Mouse (Mus musculus) MEL (cell line): ENCODE results near the gene Dglucy. TPM values are rescaled to one million over a fixed set of nuclear protein-coding genes. Genes with fewer than 3 reads are reported as not detected.

ENCODE experiments used
- DNase-seq: peaks from one replicate; pipeline ENCODE4 v3.0.0; 2011; ENCODE audit warnings: low read depth, low spot score
- H3K27ac ChIP-seq: 2 replicates; pipeline ENCODE4 v1.5.1; 2012; ENCODE audit warnings: low read depth, mild to moderate bottlenecking, control low read depth, low read length, moderate library complexity; ENCODE audit not compliant: control insufficient read depth
- H3K27me3 ChIP-seq, 2 experiments: fragments of 150-350 bp in 1 of 2; sonication (generic) in 1 of 2; 2 replicates each; pipeline ENCODE4 v1.6.1; 2012; ENCODE audit warnings: low read length in 2 of 2, mild to moderate bottlenecking in 2 of 2, improper control_type of control experiment in 1 of 2, moderate library complexity in 1 of 2; ENCODE audit not compliant: insufficient read depth in 2 of 2, control insufficient read depth in 1 of 2
- H3K36me3 ChIP-seq, 2 experiments: 2 replicates each; pipeline ENCODE4 v1.6.1; 2012 to 2014; ENCODE audit warnings: low read length in 2 of 2, improper control_type of control experiment in 1 of 2, inconsistent platforms in 1 of 2, mild to moderate bottlenecking in 1 of 2; ENCODE audit not compliant: insufficient read depth in 2 of 2, control insufficient read depth in 1 of 2
- H3K4me1 ChIP-seq, 2 experiments: fragments of 150-350 bp in 1 of 2; sonication (generic) in 1 of 2; 2 replicates each; pipeline ENCODE4 v1.6.1; 2012; ENCODE audit warnings: low read length in 2 of 2, improper control_type of control experiment in 1 of 2, mild to moderate bottlenecking in 1 of 2; ENCODE audit not compliant: insufficient read depth in 2 of 2, control insufficient read depth in 1 of 2
- H3K4me3 ChIP-seq, 2 experiments: fragments of 150-350 bp in 1 of 2; sonication (generic) in 1 of 2; 2 replicates each; pipeline ENCODE4 v1.5.1; 2012; ENCODE audit warnings: low read depth in 2 of 2, low read length in 2 of 2, mild to moderate bottlenecking in 2 of 2, moderate library complexity in 2 of 2, control low read depth in 1 of 2, improper control_type of control experiment in 1 of 2; ENCODE audit not compliant: control insufficient read depth in 1 of 2, insufficient read depth in 1 of 2
- H3K79me2 ChIP-seq: 2 replicates; pipeline ENCODE4 v1.6.1; 2012; ENCODE audit warnings: mild to moderate bottlenecking, low read length, moderate library complexity; ENCODE audit not compliant: control insufficient read depth, poor library complexity, insufficient read depth
- H3K9ac ChIP-seq: 2 replicates; pipeline ENCODE4 v1.6.1; 2012; ENCODE audit warnings: low read depth, mild to moderate bottlenecking, control low read depth, low read length, moderate library complexity; ENCODE audit not compliant: control insufficient read depth, poor library complexity, severe bottlenecking
- H3K9me3 ChIP-seq: fragments of 150-350 bp; sonication (generic); replicated peaks from 2 replicates; pipeline ENCODE4 v1.6.1; 2012; ENCODE audit warnings: mild to moderate bottlenecking, low read length, improper control_type of control experiment, moderate library complexity; ENCODE audit not compliant: insufficient read depth
- CTCF ChIP-seq, 3 experiments: IDR thresholded peaks in 2 of 3; conservative IDR thresholded peaks in 1 of 3; 2 replicates each; pipeline ENCODE4 v1.5.1; 2011 to 2012; ENCODE audit warnings: low read length in 3 of 3, low read depth in 2 of 3, mild to moderate bottlenecking in 2 of 3, improper control_type of control experiment in 1 of 3, inconsistent platforms in 1 of 3, mixed read lengths in 1 of 3, moderate library complexity in 1 of 3; ENCODE audit not compliant: control insufficient read depth in 1 of 3, insufficient read depth in 1 of 3, poor library complexity in 1 of 3, severe bottlenecking in 1 of 3
- E2F4 ChIP-seq: IDR thresholded peaks from 2 replicates; pipeline ENCODE4 v1.6.1; 2011; ENCODE audit warnings: low read depth, low read length, improper control_type of control experiment, borderline replicate concordance
- ELF1 ChIP-seq: IDR thresholded peaks from 2 replicates; pipeline ENCODE4 v1.6.1; 2014; ENCODE audit warnings: low read depth, mild to moderate bottlenecking, inconsistent platforms, low read length, improper control_type of control experiment, moderate library complexity
- GABPA ChIP-seq: IDR thresholded peaks from 2 replicates; pipeline ENCODE4 v1.6.1; 2012; ENCODE audit warnings: low read depth, mild to moderate bottlenecking, inconsistent platforms, low read length, improper control_type of control experiment, moderate library complexity
- GATA1 ChIP-seq: IDR thresholded peaks from 2 replicates; pipeline ENCODE4 v1.6.1; 2011; ENCODE audit warnings: low read depth, low read length, improper control_type of control experiment
- HCFC1 ChIP-seq: IDR thresholded peaks from 2 replicates; pipeline ENCODE4 v1.6.1; 2012; ENCODE audit warnings: low read depth, mild to moderate bottlenecking, inconsistent platforms, low read length, improper control_type of control experiment, moderate library complexity
- JUND ChIP-seq: IDR thresholded peaks from 2 replicates; pipeline ENCODE4 v1.6.1; 2011; ENCODE audit warnings: low read depth, mild to moderate bottlenecking, improper control_type of control experiment, low read length
- KAT2A ChIP-seq: conservative IDR thresholded peaks from 2 replicates; pipeline ENCODE4 v1.6.1; 2012; ENCODE audit warnings: low read depth, low read length, improper control_type of control experiment, inconsistent platforms
- MAFK ChIP-seq: IDR thresholded peaks from 2 replicates; pipeline ENCODE4 v1.6.1; 2011; ENCODE audit warnings: low read depth, mild to moderate bottlenecking, low read length, improper control_type of control experiment, borderline replicate concordance
- MAZ ChIP-seq: IDR thresholded peaks from 2 replicates; pipeline ENCODE4 v1.6.1; 2012; ENCODE audit warnings: low read depth, mild to moderate bottlenecking, inconsistent platforms, low read length, improper control_type of control experiment
- MXI1 ChIP-seq: IDR thresholded peaks from 2 replicates; pipeline ENCODE4 v1.6.1; 2011; ENCODE audit warnings: mild to moderate bottlenecking, low read depth, low read length, improper control_type of control experiment
- NELFE ChIP-seq: IDR thresholded peaks from 2 replicates; pipeline ENCODE4 v1.6.1; 2011; ENCODE audit warnings: low read depth, low read length, improper control_type of control experiment
- POLR2A ChIP-seq, 2 experiments: IDR thresholded peaks; 2 replicates each; pipeline ENCODE4 v1.6.1; 2011 to 2012; ENCODE audit warnings: low read length in 2 of 2, mild to moderate bottlenecking in 2 of 2, control low read depth in 1 of 2, improper control_type of control experiment in 1 of 2, low read depth in 1 of 2, moderate library complexity in 1 of 2; ENCODE audit not compliant: control insufficient read depth in 1 of 2, insufficient read depth in 1 of 2, poor library complexity in 1 of 2
- SIN3A ChIP-seq: IDR thresholded peaks from 2 replicates; pipeline ENCODE4 v1.6.1; 2012; ENCODE audit warnings: low read length, improper control_type of control experiment, inconsistent platforms
- SMC3 ChIP-seq: IDR thresholded peaks from 2 replicates; pipeline ENCODE4 v1.6.1; 2011; ENCODE audit warnings: low read depth, low read length, improper control_type of control experiment
- TAL1 ChIP-seq: IDR thresholded peaks from 2 replicates; pipeline ENCODE4 v1.6.1; 2012; ENCODE audit warnings: mild to moderate bottlenecking, inconsistent platforms, low read length, moderate library complexity, mixed read lengths
- TBP ChIP-seq: IDR thresholded peaks from 2 replicates; pipeline ENCODE4 v1.8.0; 2011; ENCODE audit warnings: low read depth, low read length, improper control_type of control experiment
- TCF12 ChIP-seq: IDR thresholded peaks from 2 replicates; pipeline ENCODE4 v1.6.1; 2014; ENCODE audit warnings: low read depth, mild to moderate bottlenecking, inconsistent platforms, low read length, improper control_type of control experiment, moderate library complexity
- USF1 ChIP-seq: IDR thresholded peaks from 2 replicates; pipeline ENCODE4 v1.6.1; 2014; ENCODE audit warnings: low read depth, mild to moderate bottlenecking, inconsistent platforms, low read length, improper control_type of control experiment, moderate library complexity
- USF2 ChIP-seq, 2 experiments: IDR thresholded peaks; 2 replicates each; pipeline ENCODE4 v1.6.1; 2011 to 2012; ENCODE audit warnings: improper control_type of control experiment in 2 of 2, low read length in 2 of 2, borderline replicate concordance in 1 of 2, inconsistent platforms in 1 of 2, low read depth in 1 of 2, mild to moderate bottlenecking in 1 of 2; ENCODE audit not compliant: insufficient read depth in 1 of 2
- ZC3H11A ChIP-seq: IDR thresholded peaks from 2 replicates; pipeline ENCODE4 v1.6.1; 2012; ENCODE audit warnings: low read depth, mild to moderate bottlenecking, inconsistent platforms, low read length, improper control_type of control experiment
- ZKSCAN1 ChIP-seq: IDR thresholded peaks from 2 replicates; pipeline ENCODE4 v1.6.1; 2012; ENCODE audit warnings: low read depth, mild to moderate bottlenecking, inconsistent platforms, low read length, improper control_type of control experiment, moderate library complexity
- ZMIZ1 ChIP-seq: IDR thresholded peaks from 2 replicates; pipeline ENCODE4 v1.6.1; 2012; ENCODE audit warnings: low read depth, mild to moderate bottlenecking, inconsistent platforms, low read length, improper control_type of control experiment, moderate library complexity
- ZNF384 ChIP-seq: IDR thresholded peaks from 2 replicates; pipeline ENCODE4 v1.6.1; 2012; ENCODE audit warnings: low read depth, mild to moderate bottlenecking, inconsistent platforms, low read length, improper control_type of control experiment
- polyA plus RNA-seq, 2 experiments: library from polyadenylated mRNA; stranded (reverse) in 1 of 2; unstranded in 1 of 2; fragments of >175 nt in 1 of 2; fragments of >200 nt in 1 of 2; gene quantifications; 2 replicates each; pipeline versions ENCODE4 v1.2.1 to v1.2.4; 2012; ENCODE audit warnings: low replicate concordance in 2 of 2, low read depth in 1 of 2; ENCODE audit not compliant: insufficient read length in 2 of 2, insufficient read depth in 1 of 2, missing spikeins in 1 of 2
- total RNA-seq: library from RNA; depleted of rRNA; stranded (reverse); fragments of 300-350 nt; gene quantifications from 2 replicates; pipeline ENCODE4 v1.2.3, GENCODE M21; 2012

Gene Dglucy
- total and polyA plus RNA-seq, 3 experiments: 0.03 TPM; not detected in 2

DNA sequence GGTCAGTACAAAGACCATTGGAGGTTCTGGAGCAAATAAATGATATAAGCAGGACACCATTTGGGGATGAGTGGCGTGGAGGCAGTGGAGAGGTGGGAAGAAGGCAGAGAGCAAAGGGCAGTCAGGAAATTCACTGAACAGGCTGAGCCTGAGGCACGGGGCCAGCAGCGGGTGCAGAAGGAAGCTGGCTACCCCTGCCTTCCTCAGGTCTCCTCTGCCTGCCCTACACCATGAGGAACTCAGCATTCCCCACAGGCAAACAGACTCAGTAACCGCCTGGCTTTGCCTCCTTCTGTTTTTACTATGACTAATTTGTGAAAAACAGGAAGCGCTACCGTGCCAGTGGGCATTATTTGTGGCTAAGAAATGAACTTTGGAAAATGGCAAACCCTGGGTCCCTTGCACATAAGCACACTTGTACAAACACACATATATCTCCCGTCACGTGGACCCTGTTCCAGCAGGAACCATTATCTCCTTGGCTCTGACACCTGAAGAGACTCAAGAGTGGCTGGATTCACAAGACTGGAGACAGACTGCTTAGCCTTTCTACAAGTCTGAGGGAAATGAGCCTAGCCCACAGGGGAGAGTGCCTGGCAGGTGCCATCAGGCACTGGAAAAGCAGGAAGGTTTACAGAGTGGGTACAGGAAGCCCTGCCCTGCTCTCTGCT, 2.8 kb upstream of the Dglucy start:
- H3K4me3 ChIP-seq: no peak overlapping the region
- peaks cover 2 to 15% of the 10 kb centered on the region in 2 experiments; a peak in 2 of 4 replicates for H3K4me1 ChIP-seq
- H3K27ac ChIP-seq: no peak overlapping the region
- no peaks in the 10 kb centered on the region for H3K27me3 ChIP-seq
- H3K79me2 ChIP-seq: no peaks in the 10 kb centered on the region
- H3K9ac ChIP-seq: no peak overlapping the region
- peaks cover 0 to 6% of the 10 kb centered on the region in 2 experiments; a peak in 1 of 4 replicates for H3K36me3 ChIP-seq
- DNase-seq: peak; percentile 19
- no peaks in the 10 kb centered on the region for H3K9me3 ChIP-seq
- TF ChIP-seq MXI1: no peak
- TF ChIP-seq TBP: no peak
- no peak for TF ChIP-seq GABPA
- no peak for TF ChIP-seq SIN3A
- TF ChIP-seq USF2 (IDR thresholded peaks at IDR 0.05; ENCODE audit: borderline replicate concordance in 1 of 2, insufficient read depth in 1 of 2, low read depth in 1 of 2, low read length in 2 of 2): no peak
- TF ChIP-seq TAL1: no peak
- TF ChIP-seq ELF1: no peak
- no peak for TF ChIP-seq CTCF (IDR thresholded peaks at IDR 0.05 in 2 of 3, conservative IDR thresholded peaks at IDR 0.05 in 1 of 3; ENCODE audit: control insufficient read depth in 1 of 3, insufficient read depth in 1 of 3, low read depth in 2 of 3, low read length in 3 of 3, poor library complexity in 1 of 3, severe bottlenecking in 1 of 3)
- TF ChIP-seq USF1: no peak
- no peak for TF ChIP-seq ZNF384
- TF ChIP-seq MAFK: no peak
- no peak for TF ChIP-seq HCFC1
- no peak for TF ChIP-seq ZMIZ1
- no peak for TF ChIP-seq TCF12
- no peak for TF ChIP-seq ZC3H11A
- TF ChIP-seq SMC3: no peak
- no peak for TF ChIP-seq KAT2A
- no peak for TF ChIP-seq NELFE

DNA sequence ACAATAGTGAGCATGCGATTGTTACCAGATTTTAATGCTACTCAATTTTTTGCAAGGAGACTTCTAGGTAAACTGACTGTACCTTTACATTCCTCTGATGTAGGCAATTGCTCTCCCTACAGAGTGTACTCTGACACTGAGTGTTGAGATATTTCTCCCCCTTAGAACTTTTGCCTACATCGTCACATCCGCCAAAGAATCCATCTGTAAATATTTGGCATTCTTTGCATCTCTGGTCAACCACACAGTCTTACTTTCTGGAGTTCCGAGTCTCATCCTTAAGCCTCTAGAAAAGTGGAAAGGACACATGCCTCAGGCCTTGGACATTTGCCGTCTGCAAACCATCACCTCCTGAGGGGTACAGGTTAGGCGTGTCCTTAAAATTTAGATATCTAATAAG, 1.9 kb upstream of the Dglucy start:
- no peak overlapping the region for H3K27ac ChIP-seq
- no peak overlapping the region for H3K9ac ChIP-seq
- no peaks in the 10 kb centered on the region for H3K27me3 ChIP-seq
- no peaks in the 10 kb centered on the region for H3K79me2 ChIP-seq
- H3K4me3 ChIP-seq: no peak overlapping the region
- peaks cover 0 to 6% of the 10 kb centered on the region in 2 experiments; a peak in 1 of 4 replicates for H3K36me3 ChIP-seq
- DNase-seq: no peak
- TF ChIP-seq HCFC1: no peak
- no peak for TF ChIP-seq ZNF384
- TF ChIP-seq ELF1: no peak
- TF ChIP-seq MXI1: no peak
- no peak for TF ChIP-seq TBP
- TF ChIP-seq E2F4: no peak
- no peak for TF ChIP-seq ZC3H11A
- TF ChIP-seq GATA1: no peak
- no peak for TF ChIP-seq ZKSCAN1
- no peak for TF ChIP-seq MAFK
- TF ChIP-seq MAZ: no peak
- TF ChIP-seq GABPA: no peak
- TF ChIP-seq POLR2A (IDR thresholded peaks at IDR 0.05; ENCODE audit: control insufficient read depth in 1 of 2, insufficient read depth in 1 of 2, low read depth in 1 of 2, low read length in 2 of 2, poor library complexity in 1 of 2): no peak
- no peak for TF ChIP-seq JUND
- peaks cover 2 to 15% of the 10 kb centered on the region in 2 experiments; a peak in 2 of 4 replicates for H3K4me1 ChIP-seq
- H3K9me3 ChIP-seq: no peaks in the 10 kb centered on the region
